Mouse (Mus musculus): ENCODE measurements around the gene Sel1l. TPM values are rescaled to one million over a fixed set of nuclear protein-coding genes. Genes with fewer than 3 reads are reported as not detected.
"Not testable (repeated sequence)": the region's sequence is repeated elsewhere in the genome, so short reads cannot be mapped to it uniquely, and the experiment has no call there.

Gene Sel1l
- polyA plus RNA-seq, 1 experiment from 2014 or later = 88.1 TPM

- no peaks in the 10 kb centered on the region for H3K4me1 ChIP-seq (replicated peaks; ENCODE audit: control insufficient read depth, insufficient read depth, low read length)
- no peak for DNase-seq (ENCODE audit: low spot score)
- H3K9me3 ChIP-seq (ENCODE audit: control insufficient read depth, low read length) = no peaks in the 10 kb centered on the region
- no peak overlapping the region for H3K9ac ChIP-seq (ENCODE audit: low read length)
- H3K36me3 ChIP-seq (ENCODE audit: control insufficient read depth, insufficient read depth, low read length) = no peaks in the 10 kb centered on the region
- no peaks in the 10 kb centered on the region for H3K27me3 ChIP-seq (ENCODE audit: control insufficient read depth, insufficient read depth, low read length)
- 0 out of 2 replicates have a peak, but pooled peaks have one; percentile 30 for ATAC-seq (replicated peaks; ENCODE audit: low FRiP score)
- no peak overlapping the region for H3K4me3 ChIP-seq (ENCODE audit: low read depth, low read length)
- no peak overlapping the region for H3K27ac ChIP-seq (ENCODE audit: low read depth, low read length)
- WGBS = 26% methylated on average over 6 of the region's 6 CpGs
- H3K4me2 ChIP-seq (ENCODE audit: low read depth, low read length, severe bottlenecking) = no peak overlapping the region
These were observed 49.6 kb downstream of the Sel1l start for GRCm38 (mm10) chr12:91799379-91799773.

- no peaks in the 10 kb centered on the region for H3K4me1 ChIP-seq (replicated peaks; ENCODE audit: control insufficient read depth, insufficient read depth, low read length)
- H3K9ac ChIP-seq (ENCODE audit: low read length) = no peak overlapping the region
- DNase-seq (ENCODE audit: low spot score) = no peak
- H3K27ac ChIP-seq (ENCODE audit: low read depth, low read length) = no peak overlapping the region
- no peaks in the 10 kb centered on the region for H3K9me3 ChIP-seq (ENCODE audit: control insufficient read depth, low read length)
- WGBS = 77% methylated on average over 6 of the region's 6 CpGs
- 0 out of 2 replicates have a peak, but pooled peaks have one; percentile 34 for ATAC-seq (replicated peaks; ENCODE audit: low FRiP score)
- H3K36me3 ChIP-seq (ENCODE audit: control insufficient read depth, insufficient read depth, low read length) = no peaks in the 10 kb centered on the region
- no peak overlapping the region for H3K4me3 ChIP-seq (ENCODE audit: low read depth, low read length)
- no peaks in the 10 kb centered on the region for H3K27me3 ChIP-seq (ENCODE audit: control insufficient read depth, insufficient read depth, low read length)
- H3K4me2 ChIP-seq (ENCODE audit: low read depth, low read length, severe bottlenecking) = no peak overlapping the region
These were observed 50.1 kb downstream of the Sel1l start for GRCm38 (mm10) chr12:91798720-91799378.

GRCm38 (mm10) chr12:91796774-91797173 lies 52.2 kb downstream of the Sel1l start:
- Histone ChIP-seq H3K4me3 (ENCODE audit: low read depth, low read length) (no peak overlapping the region), H3K9ac (ENCODE audit: low read length) (no peak overlapping the region), H3K27me3 (ENCODE audit: control insufficient read depth, insufficient read depth, low read length) (no peaks in the 10 kb centered on the region), H3K4me2 (ENCODE audit: low read depth, low read length, severe bottlenecking) (no peak overlapping the region), H3K4me1 (replicated peaks; ENCODE audit: control insufficient read depth, insufficient read depth, low read length) (no peaks in the 10 kb centered on the region), H3K36me3 (ENCODE audit: control insufficient read depth, insufficient read depth, low read length) (no peaks in the 10 kb centered on the region), H3K27ac (ENCODE audit: low read depth, low read length) (no peak overlapping the region), H3K9me3 (ENCODE audit: control insufficient read depth, low read length) (no peaks in the 10 kb centered on the region)
- DNase-seq (ENCODE audit: low spot score) (no peak), ATAC-seq (replicated peaks; ENCODE audit: low FRiP score) (no peak)
- 73% methylated on average over 4 of the region's 4 CpGs for WGBS

- WGBS = 80% methylated on average over 8 of the region's 8 CpGs
- H3K27me3 ChIP-seq (ENCODE audit: control insufficient read depth, insufficient read depth, low read length) = no peaks in the 10 kb centered on the region
- H3K4me1 ChIP-seq (replicated peaks; ENCODE audit: control insufficient read depth, insufficient read depth, low read length) = no peaks in the 10 kb centered on the region
- H3K4me3 ChIP-seq (ENCODE audit: low read depth, low read length) = no peak overlapping the region
- ATAC-seq (replicated peaks; ENCODE audit: low FRiP score) (no peak), DNase-seq (ENCODE audit: low spot score) (no peak)
- no peak overlapping the region for H3K27ac ChIP-seq (ENCODE audit: low read depth, low read length)
- no peaks in the 10 kb centered on the region for H3K9me3 ChIP-seq (ENCODE audit: control insufficient read depth, low read length)
- no peaks in the 10 kb centered on the region for H3K36me3 ChIP-seq (ENCODE audit: control insufficient read depth, insufficient read depth, low read length)
- H3K4me2 ChIP-seq (ENCODE audit: low read depth, low read length, severe bottlenecking) = no peak overlapping the region
- no peak overlapping the region for H3K9ac ChIP-seq (ENCODE audit: low read length)
These were observed 55.7 kb downstream of the Sel1l start for GRCm38 (mm10) chr12:91793266-91793665.

GRCm38 (mm10) chr12:91791822-91792221 lies 57.1 kb downstream of the Sel1l start:
- WGBS = 76% methylated on average over 4 of the region's 4 CpGs
- Histone ChIP-seq H3K9ac (ENCODE audit: low read length) (no peak overlapping the region), H3K4me3 (ENCODE audit: low read depth, low read length) (no peak overlapping the region), H3K27ac (ENCODE audit: low read depth, low read length) (no peak overlapping the region), H3K4me1 (replicated peaks; ENCODE audit: control insufficient read depth, insufficient read depth, low read length) (no peaks in the 10 kb centered on the region), H3K9me3 (ENCODE audit: control insufficient read depth, low read length) (no peaks in the 10 kb centered on the region), H3K4me2 (ENCODE audit: low read depth, low read length, severe bottlenecking) (no peak overlapping the region), H3K27me3 (ENCODE audit: control insufficient read depth, insufficient read depth, low read length) (no peaks in the 10 kb centered on the region), H3K36me3 (ENCODE audit: control insufficient read depth, insufficient read depth, low read length) (no peaks in the 10 kb centered on the region)
- DNase-seq (ENCODE audit: low spot score) (no peak), ATAC-seq (replicated peaks; ENCODE audit: low FRiP score) (no peak)

GRCm38 (mm10) chr12:91789801-91790200 lies 59.2 kb downstream of the Sel1l start:
- no peaks in the 10 kb centered on the region for H3K4me1 ChIP-seq (replicated peaks; ENCODE audit: control insufficient read depth, insufficient read depth, low read length)
- WGBS = 55% methylated on average over 6 of the region's 6 CpGs
- peak; percentile 70 for DNase-seq (ENCODE audit: low spot score)
- no peak overlapping the region for H3K9ac ChIP-seq (ENCODE audit: low read length)
- no peaks in the 10 kb centered on the region for H3K27me3 ChIP-seq (ENCODE audit: control insufficient read depth, insufficient read depth, low read length)
- no peaks in the 10 kb centered on the region for H3K9me3 ChIP-seq (ENCODE audit: control insufficient read depth, low read length)
- H3K36me3 ChIP-seq (ENCODE audit: control insufficient read depth, insufficient read depth, low read length) = no peaks in the 10 kb centered on the region
- peak; percentile 43 for ATAC-seq (replicated peaks; ENCODE audit: low FRiP score)
- no peak overlapping the region for H3K27ac ChIP-seq (ENCODE audit: low read depth, low read length)
- H3K4me3 ChIP-seq (ENCODE audit: low read depth, low read length) = no peak overlapping the region
- H3K4me2 ChIP-seq (ENCODE audit: low read depth, low read length, severe bottlenecking) = no peak overlapping the region

GRCm38 (mm10) chr12:91788446-91788845 lies 60.5 kb downstream of the Sel1l start:
- not testable (repeated sequence) for H3K9ac ChIP-seq (ENCODE audit: low read length); H3K4me3 ChIP-seq (ENCODE audit: low read depth, low read length); H3K9me3 ChIP-seq (ENCODE audit: control insufficient read depth, low read length); H3K27ac ChIP-seq (ENCODE audit: low read depth, low read length); DNase-seq (ENCODE audit: low spot score); H3K27me3 ChIP-seq (ENCODE audit: control insufficient read depth, insufficient read depth, low read length); H3K4me2 ChIP-seq (ENCODE audit: low read depth, low read length, severe bottlenecking); H3K4me1 ChIP-seq (replicated peaks; ENCODE audit: control insufficient read depth, insufficient read depth, low read length); H3K36me3 ChIP-seq (ENCODE audit: control insufficient read depth, insufficient read depth, low read length); ATAC-seq (replicated peaks; ENCODE audit: low FRiP score)
- WGBS = 67% methylated on average over 3 of the region's 3 CpGs

- no peak for ATAC-seq (replicated peaks; ENCODE audit: low FRiP score)
- Histone ChIP-seq H3K27ac (ENCODE audit: low read depth, low read length) (no peak within 1 kb of the TSS), H3K4me3 (ENCODE audit: low read depth, low read length) (no peak within 1 kb of the TSS), H3K9ac (ENCODE audit: low read length) (no peak within 1 kb of the TSS), H3K27me3 (ENCODE audit: control insufficient read depth, insufficient read depth, low read length) (no peaks in the 10 kb centered on the region), H3K9me3 (ENCODE audit: control insufficient read depth, low read length) (no peaks in the 10 kb centered on the region), H3K36me3 (ENCODE audit: control insufficient read depth, insufficient read depth, low read length) (no peaks in the 10 kb centered on the region), H3K4me2 (ENCODE audit: low read depth, low read length, severe bottlenecking) (no peak within 1 kb of the TSS), H3K4me1 (replicated peaks; ENCODE audit: control insufficient read depth, insufficient read depth, low read length) (no peaks in the 10 kb centered on the region)
- no peak for DNase-seq (ENCODE audit: low spot score)
- WGBS = 89% methylated on average over 9 of the region's 9 CpGs
These were observed 61.0 kb downstream of the Sel1l start, which contains the start of gene Ston2 for GRCm38 (mm10) chr12:91787959-91788437. Ston2 (minus strand) TSS chr12:91788387.

GRCm38 (mm10) chr12:91786355-91786754 lies 62.6 kb downstream of the Sel1l start:
- no peak overlapping the region for H3K9ac ChIP-seq (ENCODE audit: low read length)
- H3K4me3 ChIP-seq (ENCODE audit: low read depth, low read length) = no peak overlapping the region
- DNase-seq (ENCODE audit: low spot score) (no peak), ATAC-seq (replicated peaks; ENCODE audit: low FRiP score) (no peak)
- no peak overlapping the region for H3K27ac ChIP-seq (ENCODE audit: low read depth, low read length)
- no peaks in the 10 kb centered on the region for H3K27me3 ChIP-seq (ENCODE audit: control insufficient read depth, insufficient read depth, low read length)
- no peak overlapping the region for H3K4me2 ChIP-seq (ENCODE audit: low read depth, low read length, severe bottlenecking)
- H3K9me3 ChIP-seq (ENCODE audit: control insufficient read depth, low read length) = no peaks in the 10 kb centered on the region
- no peaks in the 10 kb centered on the region for H3K4me1 ChIP-seq (replicated peaks; ENCODE audit: control insufficient read depth, insufficient read depth, low read length)
- H3K36me3 ChIP-seq (ENCODE audit: control insufficient read depth, insufficient read depth, low read length) = no peaks in the 10 kb centered on the region
- WGBS = 68% methylated on average over 10 of the region's 10 CpGs
